Mouse (Mus musculus) ES-E14 (cell line): ENCODE data around the gene Ampd3.

Experiments used
- CHD2 ChIP-seq: IDR thresholded peaks from 2 replicates; pipeline ENCODE4 v1.6.1; 2014; ENCODE audit warnings: mild to moderate bottlenecking, low read depth, low read length, inconsistent platforms
- HCFC1 ChIP-seq: IDR thresholded peaks from 2 replicates; pipeline ENCODE4 v1.6.1; 2012; ENCODE audit warnings: low read length, inconsistent platforms, borderline replicate concordance; ENCODE audit not compliant: insufficient read depth
- ZNF384 ChIP-seq: IDR thresholded peaks from 2 replicates; pipeline ENCODE4 v1.6.1; 2012; ENCODE audit warnings: low read depth, low read length, inconsistent platforms

DNA sequence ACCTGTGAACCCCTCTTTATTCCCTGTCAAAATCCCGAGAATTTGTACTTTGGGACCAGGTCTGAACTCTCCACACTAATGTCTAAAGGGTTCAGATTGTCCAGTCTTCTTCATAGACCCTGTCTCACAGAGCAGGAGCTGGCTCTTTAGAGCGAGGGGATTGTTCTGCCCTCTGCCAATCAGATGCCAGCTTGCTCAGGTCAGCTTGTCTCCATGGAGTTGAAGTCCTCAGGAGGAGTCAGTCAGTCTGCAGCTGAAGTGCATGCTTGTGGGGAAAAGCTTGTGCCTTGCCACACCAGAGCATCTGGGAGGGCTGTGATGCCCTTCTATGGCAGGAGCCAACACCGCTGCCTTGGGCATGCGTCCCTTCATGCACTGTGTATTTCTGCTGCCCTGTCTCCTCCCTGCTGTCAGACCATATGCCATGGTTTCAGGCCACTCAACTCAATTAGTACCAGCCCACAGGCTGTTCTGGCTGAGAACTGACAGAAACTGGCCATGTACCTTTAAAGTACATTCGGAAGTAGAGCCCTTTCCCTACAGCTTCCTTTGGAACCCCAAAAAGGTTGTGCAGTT lies 5.3 kb upstream of the Ampd3 start:
- TF ChIP-seq CHD2 (no peak), ZNF384 (no peak), HCFC1 (no peak)
